Mouse (Mus musculus) activated CD4-positive, CD25-positive, alpha-beta regulatory T cell (primary cell): ENCODE data around the gene Arvcf. TPM values are rescaled to one million over a fixed set of nuclear protein-coding genes. Genes with fewer than 3 reads are reported as not detected.

Experiments
- polyA plus RNA-seq, 2 experiments: library from polyadenylated mRNA; unstranded; fragments of 100-300 nt; shearing (Covaris generic); gene quantifications; one replicate each; pipeline ENCODE4 v1.2.1; 2017

Arvcf gene
- polyA plus RNA-seq = 1 to 10 TPM in 1 of 2 experiments, under 1 TPM in 1; 0.79 to 1.3 TPM

DNA sequence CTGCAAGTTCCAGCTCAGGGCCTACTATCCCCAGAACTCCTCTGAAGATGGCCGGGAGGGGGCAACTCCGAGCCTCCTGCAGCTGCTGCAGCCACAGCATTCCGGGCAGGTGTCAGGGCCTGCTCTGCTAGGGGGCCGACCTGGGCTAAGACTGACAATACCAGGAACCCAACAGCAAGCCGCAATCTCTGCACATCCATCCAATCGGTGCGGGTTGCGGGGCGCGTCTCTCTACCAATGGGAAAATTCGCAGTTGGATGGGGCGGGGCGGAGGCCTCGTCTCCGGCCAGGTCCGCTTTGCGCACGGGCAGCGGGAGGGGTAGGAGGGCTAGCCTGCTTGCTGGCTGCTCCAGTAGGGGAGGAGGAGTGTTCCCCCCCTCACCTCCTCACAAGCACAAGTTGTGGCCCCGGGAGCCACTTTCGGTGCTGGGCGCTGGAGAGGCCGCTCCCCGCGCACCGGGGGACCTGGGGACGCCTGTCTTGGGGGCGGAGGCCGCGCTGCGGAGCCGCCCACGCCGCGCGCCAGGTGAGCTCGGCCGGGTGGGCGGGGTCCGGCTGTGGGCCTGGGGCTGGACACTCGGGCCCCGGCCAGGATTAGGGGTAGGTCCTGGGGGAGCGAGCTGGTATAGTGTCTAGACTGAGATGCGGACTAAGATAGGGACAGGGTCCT is at the start of gene Arvcf, which contains the start of gene Tango2:
Gene Arvcf (plus strand): TSS at position 252 of the 670 bp plus-strand sequence.
Gene Tango2 (minus strand): TSS at position 173 of the 670 bp plus-strand sequence.

GRCm38 (mm10) chr16:18426215-18426791 is 78.3 kb downstream of the Arvcf start, which contains the start of gene Txnrd2:
TSS of gene Txnrd2 (plus strand) at chr16:18426384.

GRCm38 (mm10) chr16:18426802-18427280 is 78.9 kb downstream of the Arvcf start, which contains the start of gene Comt:
TSS of gene Comt (minus strand) at chr16:18426852.

Other genes starting within 250 kb of the Arvcf start
- not detected for gene Rtn4r, start 220.5 kb upstream of the Arvcf start, polyA plus RNA-seq
- gene Ccdc188, start 130.3 kb upstream of the Arvcf start, polyA plus RNA-seq = not detected
- 10 to 100 TPM in 1 of 2 experiments, 1 to 10 TPM in 1; 8.7 to 10.8 TPM for gene Zdhhc8, start 113.0 kb upstream of the Arvcf start, polyA plus RNA-seq
- gene Trmt2a, start 99.5 kb upstream of the Arvcf start, polyA plus RNA-seq = 10 to 100 TPM; 72.3 to 76.6 TPM
- gene Ranbp1, start 99.5 kb upstream of the Arvcf start, polyA plus RNA-seq = 100 to 1,000 TPM; 245 to 294 TPM
- under 1 TPM in 1 of 2 experiments, not detected in 1; 0.69 TPM for gene Gm49776, start 89.9 kb upstream of the Arvcf start, polyA plus RNA-seq
- 10 to 100 TPM; 20.9 to 25.4 TPM for gene Dgcr8, start 58.9 kb upstream of the Arvcf start, polyA plus RNA-seq
- 10 to 100 TPM; 51.4 to 58.0 TPM for gene Tango2, start 79 bp upstream of the Arvcf start, polyA plus RNA-seq
- gene Txnrd2, start 78.2 kb downstream of the Arvcf start, polyA plus RNA-seq = 10 to 100 TPM; 25.5 to 37.5 TPM
- gene Comt, start 78.7 kb downstream of the Arvcf start, polyA plus RNA-seq = 10 to 100 TPM; 40.5 to 82.4 TPM
- 10 to 100 TPM; 15.9 to 16.0 TPM for gene Gnb1l, start 150.5 kb downstream of the Arvcf start, polyA plus RNA-seq
- 1 to 10 TPM in 1 of 2 experiments, not detected in 1; 1.1 TPM for gene Rtl10, start 150.7 kb downstream of the Arvcf start, polyA plus RNA-seq
- under 1 TPM in 1 of 2 experiments, not detected in 1; 0.39 TPM for gene Tbx1, start 242.5 kb downstream of the Arvcf start, polyA plus RNA-seq